Mouse (Mus musculus) intestine, postnatal 0 days (tissue): Measurements from ENCODE around the gene Anpep. TPM values are rescaled to one million over a fixed set of nuclear protein-coding genes. Genes with fewer than 3 reads are reported as not detected.

Source experiments
- ATAC-seq: fragments of 200-750 bp; cut with Nextera tagmentation; 2 replicates; pipeline ENCODE4 v1.8.0; 2017; ENCODE audit warnings: mild to moderate bottlenecking, moderate TSS enrichment, moderate library complexity
- H3K27ac ChIP-seq: fragments of 300-500 bp; sonication (generic); 2 replicates; pipeline ENCODE4 v1.5.1; 2014; ENCODE audit warnings: mild to moderate bottlenecking, low read depth, low read length, moderate library complexity
- H3K27me3 ChIP-seq: fragments of 300-500 bp; sonication (generic); replicated peaks from 2 replicates; pipeline ENCODE4 v1.6.1; 2014; ENCODE audit warnings: low read length, mixed read lengths; ENCODE audit not compliant: control insufficient read depth, insufficient read depth
- H3K36me3 ChIP-seq: fragments of 300-500 bp; sonication (generic); 2 replicates; pipeline ENCODE4 v1.6.1; 2014; ENCODE audit warnings: mild to moderate bottlenecking, moderate library complexity; ENCODE audit not compliant: control insufficient read depth, insufficient read depth
- H3K4me1 ChIP-seq: fragments of 300-500 bp; sonication (generic); replicated peaks from 2 replicates; pipeline ENCODE4 v1.6.1; 2014; ENCODE audit warnings: antibody characterized with exemption, low read length, mixed read lengths; ENCODE audit not compliant: control insufficient read depth, insufficient read depth
- H3K4me2 ChIP-seq: fragments of 300-500 bp; sonication (generic); replicated peaks from 2 replicates; pipeline ENCODE4 v1.6.1; 2014; ENCODE audit warnings: low read depth, mild to moderate bottlenecking, moderate library complexity
- H3K4me3 ChIP-seq: fragments of 300-500 bp; sonication (generic); 2 replicates; pipeline ENCODE4 v1.5.1; 2014; ENCODE audit warnings: low read depth, low read length
- H3K9ac ChIP-seq: fragments of 300-500 bp; sonication (generic); 2 replicates; pipeline ENCODE4 v1.6.1; 2014; ENCODE audit warnings: mild to moderate bottlenecking, low read depth, low read length
- H3K9me3 ChIP-seq: fragments of 300-500 bp; sonication (generic); 2 replicates; pipeline ENCODE4 v1.6.1; 2016; ENCODE audit warnings: mixed run types; ENCODE audit not compliant: control insufficient read depth
- CTCF ChIP-seq: sonication (generic); IDR thresholded peaks from 2 replicates; pipeline ENCODE4 v1.5.1; 2016; ENCODE audit warnings: low read depth, mild to moderate bottlenecking, control low read depth, antibody characterized with exemption, moderate library complexity
- WGBS: fragments of 180-500 bp; shearing (Covaris S2); extraction: QIAGEN DNeasy Blood & Tissue Kit; methylation state at CpG from one replicate; pipeline ENCODE4 v1.1.7; 2014; 5-methylcytosine and 5-hydroxymethylcytosine counted together
- polyA plus RNA-seq: library from polyadenylated mRNA; unstranded; fragments of >200 nt; fragmentation: Nextera tagmentation; extraction: Ambion mirVana; gene quantifications from 2 replicates; pipeline ENCODE4 v1.2.1, GENCODE M21; 2015

Gene Anpep
- polyA plus RNA-seq, 1 experiment from 2014 or later, result 476 TPM

DNA sequence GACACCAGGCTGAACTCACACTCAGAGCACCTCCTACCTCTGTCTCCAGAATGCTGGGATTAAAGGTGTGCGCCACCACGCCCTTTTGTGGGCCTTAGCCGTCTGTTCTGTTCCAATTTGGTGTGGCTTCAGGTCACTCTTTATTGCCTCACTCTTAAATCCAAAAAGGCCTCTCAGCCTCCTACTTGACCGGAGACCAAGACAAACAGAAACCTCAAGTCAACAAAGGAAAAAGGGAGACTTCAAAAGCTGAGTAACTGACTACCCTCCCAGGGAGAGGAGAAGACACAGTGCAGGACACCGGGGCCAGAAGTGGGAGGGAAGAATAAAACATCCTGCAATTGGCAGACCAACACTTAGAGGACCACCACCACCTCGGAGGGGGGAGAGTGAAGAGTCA is 29.7 kb downstream of the Anpep start:
- H3K4me3 ChIP-seq, result no peak overlapping the region
- no peaks in the 10 kb centered on the region for H3K9me3 ChIP-seq
- no peak overlapping the region for H3K9ac ChIP-seq

DNA sequence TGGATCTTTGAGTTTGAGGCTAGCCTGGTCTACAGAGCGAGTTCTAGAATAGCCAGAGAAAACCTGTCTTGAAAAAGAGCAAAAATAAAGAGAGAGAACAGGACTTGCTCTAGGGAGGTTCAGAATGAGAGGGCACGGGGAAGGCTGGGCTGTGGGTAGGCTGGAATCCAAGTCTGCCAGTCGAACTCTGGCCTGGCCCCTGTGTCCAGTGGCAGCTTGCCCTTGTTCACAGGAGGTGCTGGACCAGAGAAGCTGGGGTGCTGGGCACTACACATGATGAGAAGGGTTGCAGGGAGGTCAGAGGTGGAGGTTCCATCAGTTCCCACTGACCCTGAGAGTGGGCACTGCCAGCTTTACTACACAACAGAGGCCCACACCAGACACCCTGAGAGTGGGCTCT is 32.5 kb downstream of the Anpep start:
- 70% methylated on average over 3 of the region's 3 CpGs for WGBS
- ATAC-seq, result no peak
- no peak overlapping the region for H3K9ac ChIP-seq

More for the DNA sequence above, 29.7 kb downstream of the Anpep start:
- H3K27ac ChIP-seq, result no peak overlapping the region; the same call in 1 of the 2 replicates
- no peak overlapping the region for H3K4me2 ChIP-seq
- 48% methylated on average over 6 of the region's 6 CpGs for WGBS
- peaks cover 51% of the 10 kb centered on the region for H3K36me3 ChIP-seq
- no peaks in the 10 kb centered on the region for H3K4me1 ChIP-seq
- TF ChIP-seq CTCF, result no peak
- ATAC-seq, result no peak
- H3K27me3 ChIP-seq, result no peaks in the 10 kb centered on the region

GRCm38 (mm10) chr7:79822092-79822695 is 38.7 kb downstream of the Anpep start:
- H3K9me3 ChIP-seq, result no peaks in the 10 kb centered on the region
- no peak overlapping the region for H3K4me2 ChIP-seq
- H3K27ac ChIP-seq, result no peak overlapping the region
- H3K4me1 ChIP-seq, result no peaks in the 10 kb centered on the region
- no peak overlapping the region for H3K4me3 ChIP-seq
- H3K36me3 ChIP-seq, result peaks cover 32% of the 10 kb centered on the region
- WGBS, result 70% methylated on average over 12 of the region's 12 CpGs
- H3K9ac ChIP-seq, result no peak overlapping the region
- ATAC-seq, result no peak
- no peak for TF ChIP-seq CTCF
- H3K27me3 ChIP-seq, result no peaks in the 10 kb centered on the region

More for the DNA sequence above, 32.5 kb downstream of the Anpep start:
- no peaks in the 10 kb centered on the region for H3K27me3 ChIP-seq
- H3K4me3 ChIP-seq, result no peak overlapping the region
- no peak overlapping the region for H3K27ac ChIP-seq
- H3K36me3 ChIP-seq, result peaks cover 44% of the 10 kb centered on the region
- no peak for TF ChIP-seq CTCF
- H3K9me3 ChIP-seq, result no peaks in the 10 kb centered on the region
- no peak overlapping the region for H3K4me2 ChIP-seq
- H3K4me1 ChIP-seq, result no peaks in the 10 kb centered on the region

GRCm38 (mm10) chr7:79819996-79820395 is 40.9 kb downstream of the Anpep start:
- H3K27me3 ChIP-seq, result no peaks in the 10 kb centered on the region
- 58% methylated on average over 11 of the region's 11 CpGs for WGBS
- no peaks in the 10 kb centered on the region for H3K4me1 ChIP-seq
- TF ChIP-seq CTCF, result no peak
- H3K9me3 ChIP-seq, result no peaks in the 10 kb centered on the region
- H3K4me3 ChIP-seq, result no peak overlapping the region
- ATAC-seq, result 0 out of 2 replicates have a peak, but pooled peaks have one; percentile 1
- H3K4me2 ChIP-seq, result no peak overlapping the region
- no peak overlapping the region for H3K27ac ChIP-seq
- no peak overlapping the region for H3K9ac ChIP-seq
- peaks cover 10% of the 10 kb centered on the region for H3K36me3 ChIP-seq

DNA sequence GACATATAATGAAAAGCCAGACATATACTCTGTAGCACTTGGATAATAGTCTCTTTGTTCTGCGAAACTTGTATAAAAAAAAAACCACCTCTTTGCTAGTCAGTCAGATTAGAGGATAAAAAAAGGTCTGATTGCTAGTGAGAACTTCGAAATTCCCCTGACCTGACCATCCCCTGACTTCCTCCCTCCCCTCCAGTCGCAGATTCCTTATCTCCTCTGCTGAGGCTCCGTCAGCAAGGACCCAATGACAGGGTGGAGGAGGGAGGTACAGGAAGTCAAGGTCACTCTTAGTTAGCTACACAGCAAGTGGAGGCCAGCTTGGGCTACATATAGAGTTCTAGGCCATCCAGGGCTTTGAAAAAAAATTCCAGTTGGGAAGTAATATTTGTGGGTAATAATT is 41.3 kb downstream of the Anpep start:
- 0 out of 2 replicates have a peak, but pooled peaks have one; percentile 39 for ATAC-seq

DNA sequence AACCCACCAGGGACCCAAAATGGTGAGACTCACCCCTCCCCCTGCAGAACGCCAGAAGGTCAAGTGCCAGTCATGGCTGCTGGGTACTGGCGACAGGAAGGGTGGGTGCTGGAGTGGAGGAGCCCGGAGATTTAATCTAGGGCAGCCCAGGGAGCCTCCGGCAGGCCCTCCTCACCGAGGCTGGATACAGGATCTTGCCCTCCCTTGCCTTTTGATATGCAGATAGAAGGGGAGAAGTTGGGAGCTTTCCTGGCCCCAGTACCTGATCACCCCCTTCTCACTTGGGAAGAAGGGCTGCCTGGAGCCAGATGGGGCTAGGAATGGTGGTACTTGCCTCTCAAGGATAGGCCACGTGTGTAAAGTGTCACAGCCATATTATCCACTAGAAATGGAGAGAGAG is 42.5 kb downstream of the Anpep start:
- WGBS, result 34% methylated on average over 6 of the region's 6 CpGs
- no peak for TF ChIP-seq CTCF
- H3K27me3 ChIP-seq, result no peaks in the 10 kb centered on the region
- no peak overlapping the region for H3K9ac ChIP-seq
- H3K9me3 ChIP-seq, result no peaks in the 10 kb centered on the region
- H3K36me3 ChIP-seq, result peaks cover 7% of the 10 kb centered on the region; the same call in 1 of the 2 replicates
- H3K4me2 ChIP-seq, result no peak overlapping the region
- H3K27ac ChIP-seq, result no peak overlapping the region
- peaks cover 6% of the 10 kb centered on the region; the same call in 1 of the 2 replicates for H3K4me1 ChIP-seq
- no peak for ATAC-seq
- no peak overlapping the region for H3K4me3 ChIP-seq

More for the DNA sequence above, 41.3 kb downstream of the Anpep start:
- H3K9ac ChIP-seq, result no peak overlapping the region
- H3K4me2 ChIP-seq, result no peak overlapping the region
- WGBS, result 19% methylated on average over 4 of the region's 4 CpGs
- H3K27ac ChIP-seq, result no peak overlapping the region
- H3K9me3 ChIP-seq, result no peaks in the 10 kb centered on the region
- no peak overlapping the region for H3K4me3 ChIP-seq
- TF ChIP-seq CTCF, result no peak
- no peaks in the 10 kb centered on the region for H3K27me3 ChIP-seq
- H3K4me1 ChIP-seq, result peaks cover under 1% of the 10 kb centered on the region; the same call in 1 of the 2 replicates
- H3K36me3 ChIP-seq, result peaks cover 7% of the 10 kb centered on the region; the same call in 1 of the 2 replicates
